Mouse (Mus musculus) G1E (cell line): Measurements from ENCODE around the gene Lcp1. TPM values are rescaled to one million over a fixed set of nuclear protein-coding genes. Genes with fewer than 3 reads are reported as not detected.

Experiments
- ATAC-seq: 2 replicates; pipeline ENCODE4 v1.8.0; 2016; ENCODE audit warnings: mild to moderate bottlenecking; ENCODE audit not compliant: insufficient number of reproducible peaks, poor library complexity, low FRiP score, severe bottlenecking; ENCODE audit errors: extremely low read depth
- DNase-seq: peaks from one replicate; pipeline ENCODE4 v3.0.0; 2012; ENCODE audit warnings: low spot score
- H3K27me3 ChIP-seq: 2 replicates; pipeline ENCODE4 v1.6.1; 2012; ENCODE audit warnings: mild to moderate bottlenecking, low read length, inconsistent platforms; ENCODE audit not compliant: insufficient read depth
- H3K36me3 ChIP-seq: replicated peaks from 2 replicates; pipeline ENCODE3; 2012; ENCODE audit warnings: mild to moderate bottlenecking, inconsistent platforms
- H3K4me1 ChIP-seq: 2 replicates; pipeline ENCODE4 v1.6.1; 2012; ENCODE audit warnings: low read depth, low read length, inconsistent platforms, mixed read lengths; ENCODE audit not compliant: insufficient read depth
- H3K4me3 ChIP-seq: 2 replicates; pipeline ENCODE4 v1.5.1; 2012; ENCODE audit warnings: low read depth, mild to moderate bottlenecking, inconsistent platforms, low read length, moderate library complexity, mixed read lengths
- H3K9me3 ChIP-seq: replicated peaks from 2 replicates; pipeline ENCODE4 v1.6.1; 2012; ENCODE audit warnings: inconsistent platforms
- CTCF ChIP-seq: IDR thresholded peaks from 2 replicates; pipeline ENCODE4 v1.5.1; 2012; ENCODE audit warnings: low read depth, low read length, inconsistent platforms, mixed read lengths
- GATA1 ChIP-seq: IDR thresholded peaks from 2 replicates; pipeline ENCODE4 v1.6.1; 2012; ENCODE audit warnings: borderline replicate concordance, low read length, inconsistent platforms, mixed read lengths
- GATA2 ChIP-seq: IDR thresholded peaks from 2 replicates; pipeline ENCODE4 v1.6.1; 2012; ENCODE audit warnings: low read depth, low read length, inconsistent platforms, borderline replicate concordance
- POLR2AphosphoS5 ChIP-seq: IDR thresholded peaks from 2 replicates; pipeline ENCODE4 v1.6.1; 2012; ENCODE audit warnings: low read depth, low read length, inconsistent platforms; ENCODE audit not compliant: insufficient replicate concordance
- TAL1 ChIP-seq: conservative IDR thresholded peaks from 2 replicates; pipeline ENCODE4 v1.6.1; 2012; ENCODE audit warnings: low read depth, low read length, inconsistent platforms, mixed read lengths
- polyA plus RNA-seq: library from polyadenylated mRNA; stranded (reverse); fragments of >175 nt; gene quantifications from 2 replicates; pipeline ENCODE4 v1.2.3, GENCODE M21; 2012
- total RNA-seq, 2 experiments: library from RNA; stranded (forward) in 1 of 2; stranded (reverse) in 1 of 2; fragments of 200-1000 nt in 1 of 2; fragments of >200 nt in 1 of 2; fragmentation: Nextera tagmentation in 1 of 2; gene quantifications; 2 replicates each; pipeline ENCODE4 v1.2.3; 2014 to 2017

The Lcp1 gene
- total and polyA plus RNA-seq, 3 experiments: 0.55 to 23.4 (median 2.3) TPM

DNA sequence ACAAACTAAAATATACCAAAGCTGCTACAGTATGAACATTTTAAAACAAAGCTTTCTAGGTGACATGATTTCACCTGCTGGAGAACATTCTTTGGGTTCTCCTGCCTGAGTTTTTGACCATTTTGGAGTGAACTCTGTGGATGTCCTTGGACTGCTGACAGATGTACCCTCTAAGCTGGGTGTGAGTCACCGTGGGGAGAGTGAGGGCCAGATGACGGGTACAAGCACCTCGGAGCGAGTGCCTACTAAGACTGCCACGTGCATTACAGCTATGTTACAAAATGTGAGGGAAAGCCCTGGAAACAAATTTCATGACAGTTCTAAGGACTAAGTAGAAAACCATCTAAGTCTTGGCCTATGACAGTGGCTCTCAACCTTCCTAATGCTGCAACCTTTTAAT lies 138.6 kb downstream of the Lcp1 start:
- DNase-seq (no peak), ATAC-seq (no peak)
- Histone ChIP-seq H3K4me3 (no peak overlapping the region), H3K36me3 (no peaks in the 10 kb centered on the region), H3K27me3 (peaks cover 6% of the 10 kb centered on the region), H3K9me3 (no peaks in the 10 kb centered on the region), H3K4me1 (no peaks in the 10 kb centered on the region)
- TF ChIP-seq POLR2AphosphoS5 (no peak), GATA2 (no peak), GATA1 (no peak), TAL1 (no peak), CTCF (no peak)

DNA sequence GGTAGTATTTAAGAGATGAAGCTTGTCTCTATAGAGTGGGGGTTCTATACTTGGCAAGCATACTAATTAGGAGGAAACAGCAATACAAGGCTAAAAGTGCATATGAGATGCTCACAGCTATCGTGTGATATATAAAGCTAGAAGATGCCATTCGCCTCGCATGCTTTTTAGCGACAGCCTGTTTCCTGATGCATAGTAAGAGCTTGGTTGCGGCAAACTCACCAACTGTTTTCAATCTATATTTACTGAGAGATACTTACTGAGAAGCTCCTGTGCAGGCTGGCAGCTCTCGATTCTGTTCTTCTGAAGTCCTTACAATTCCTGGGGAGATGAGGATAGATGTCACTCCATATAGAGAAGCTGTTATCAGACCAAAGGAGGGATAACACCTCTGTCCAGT lies 148.8 kb downstream of the Lcp1 start:
- ATAC-seq (no peak), DNase-seq (no peak)
- peaks cover 15% of the 10 kb centered on the region; the same call in 1 of the 2 replicates for H3K27me3 ChIP-seq
- H3K4me1 ChIP-seq: peaks cover 7% of the 10 kb centered on the region
- TF ChIP-seq GATA2 (no peak), TAL1 (no peak), POLR2AphosphoS5 (no peak), CTCF (no peak)
- H3K4me3 ChIP-seq: no peak overlapping the region
- H3K9me3 ChIP-seq: no peaks in the 10 kb centered on the region
- H3K36me3 ChIP-seq: no peaks in the 10 kb centered on the region

DNA sequence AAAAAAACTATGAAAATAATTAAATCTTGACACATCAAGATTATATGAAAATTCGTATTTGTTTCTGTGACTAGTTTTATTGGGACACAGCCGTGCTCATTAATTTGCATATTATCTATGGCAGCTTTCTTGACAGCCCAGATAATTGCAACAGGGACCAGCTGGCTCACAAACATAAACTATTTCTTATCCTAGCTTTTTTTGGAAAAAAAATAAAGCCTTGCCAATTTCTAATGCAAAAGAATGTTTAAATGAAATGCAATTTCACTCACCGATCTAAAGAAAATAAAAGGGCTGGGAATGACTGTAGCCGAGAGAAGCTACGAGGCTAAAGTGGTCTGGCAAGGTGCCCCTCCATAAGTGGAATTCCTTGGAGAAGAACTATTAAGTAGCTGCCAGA lies 149.5 kb downstream of the Lcp1 start:
- ATAC-seq: no peak
- Histone ChIP-seq H3K36me3 (no peaks in the 10 kb centered on the region), H3K4me3 (no peak overlapping the region), H3K4me1 (peaks cover 8% of the 10 kb centered on the region), H3K27me3 (peaks cover 15% of the 10 kb centered on the region; the same call in 1 of the 2 replicates), H3K9me3 (no peaks in the 10 kb centered on the region)
- no peak for DNase-seq
- TF ChIP-seq CTCF (no peak), GATA1 (no peak), TAL1 (no peak), POLR2AphosphoS5 (no peak), GATA2 (no peak)

Other genes starting within 250 kb of the Lcp1 start
- not detected in 2 replicates for gene Lrch1, start 183.2 kb upstream of the Lcp1 start, total RNA-seq (2014; fragmentation: Nextera tagmentation)
- 0.12 and 0.16 TPM in 2 replicates for gene Lrch1, start 183.2 kb upstream of the Lcp1 start, total RNA-seq (2017)
- gene Lrch1, start 183.2 kb upstream of the Lcp1 start, polyA plus RNA-seq: not detected in 2 replicates
- not detected in 2 replicates for gene Rubcnl, start 115.1 kb upstream of the Lcp1 start, total RNA-seq (2014; fragmentation: Nextera tagmentation)
- 0.05 TPM in 1 of 2 replicates, not detected in the other for gene Rubcnl, start 115.1 kb upstream of the Lcp1 start, total RNA-seq (2017)
- gene Rubcnl, start 115.1 kb upstream of the Lcp1 start, polyA plus RNA-seq: not detected in 2 replicates
- not detected in 2 replicates for gene Lrrc63, start 220 bp upstream of the Lcp1 start, total RNA-seq (2014; fragmentation: Nextera tagmentation)
- gene Lrrc63, start 220 bp upstream of the Lcp1 start, total RNA-seq (2017): not detected in 2 replicates
- gene Lrrc63, start 220 bp upstream of the Lcp1 start, polyA plus RNA-seq: not detected in 2 replicates
- not detected in 2 replicates for gene Cpb2, start 111.2 kb downstream of the Lcp1 start, total RNA-seq (2014; fragmentation: Nextera tagmentation)
- gene Cpb2, start 111.2 kb downstream of the Lcp1 start, total RNA-seq (2017): not detected in 2 replicates
- not detected in 2 replicates for gene Cpb2, start 111.2 kb downstream of the Lcp1 start, polyA plus RNA-seq
- gene Zc3h13, start 153.3 kb downstream of the Lcp1 start, total RNA-seq (2014; fragmentation: Nextera tagmentation): 29.1 and 47.4 TPM in 2 replicates
- 17.3 TPM in 2 replicates for gene Zc3h13, start 153.3 kb downstream of the Lcp1 start, total RNA-seq (2017)
- gene Zc3h13, start 153.3 kb downstream of the Lcp1 start, polyA plus RNA-seq: 18.2 and 22.4 TPM in 2 replicates